Mouse (Mus musculus) heart, postnatal 25 days (tissue): ENCODE data around the gene Gm20388. TPM values are rescaled to one million over a fixed set of nuclear protein-coding genes. Genes with fewer than 3 reads are reported as not detected.

Experiments
- DNase-seq: peaks from one replicate; pipeline ENCODE4 v3.0.0; 2022; ENCODE audit warnings: low spot score
- intact Hi-C: fragments of 180-260 bp; cut with DNase I; formaldehyde crosslinking; loops from one replicate; pipeline ENCODE4 v1.15.1; 2025
- total RNA-seq, 2 experiments: library from RNA; stranded (reverse); gene quantifications; 2 replicates each; pipeline ENCODE4 v1.2.3; 2021

The Gm20388 gene
- total RNA-seq, 2 experiments from 2014 or later = 2.7 TPM; not detected in 1

GRCm38 (mm10) chr8:124317821-124318220 is 4407.2 kb downstream of the Gm20388 start:
- DNase-seq = no peak
- intact Hi-C loops = no loop called here

DNA sequence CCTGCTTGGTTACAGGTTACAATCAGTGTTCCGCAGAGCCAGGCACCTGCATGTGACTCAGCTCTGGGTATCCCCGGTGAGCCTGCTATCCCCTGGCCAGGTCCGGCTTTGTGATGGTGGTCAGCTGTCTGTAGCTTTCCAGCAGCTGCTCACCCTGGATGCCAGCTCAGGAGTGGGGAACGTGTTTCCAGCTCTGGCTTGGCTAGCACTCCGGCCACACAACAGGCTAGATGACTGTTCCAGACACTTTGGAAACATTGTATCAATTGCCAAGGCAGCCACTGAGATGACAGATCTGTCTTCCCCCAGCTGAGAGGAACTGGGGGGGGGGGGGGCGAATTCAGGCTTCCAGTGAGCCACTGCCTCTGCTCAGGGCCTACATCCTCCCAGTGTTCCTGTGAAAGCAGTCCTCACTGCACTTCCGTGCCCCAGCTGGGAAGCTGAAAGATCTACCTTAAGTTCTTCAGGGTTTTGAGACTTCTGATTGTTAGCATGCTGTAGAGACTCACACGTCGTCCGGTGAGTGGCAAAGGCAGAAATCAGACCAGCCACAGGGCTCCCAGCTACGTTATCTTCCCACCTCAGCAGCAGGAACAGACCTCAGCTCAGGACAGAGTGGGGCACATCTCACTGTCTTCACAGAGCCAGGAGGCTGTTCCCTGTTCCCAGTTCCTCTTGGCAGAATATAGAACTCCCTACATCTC is 4408.1 kb downstream of the Gm20388 start:
- intact Hi-C loops = no loop called here
- peak; percentile 61 for DNase-seq

- intact Hi-C loops = no loop called here
- no peak for DNase-seq
Observed at GRCm38 (mm10) chr8:124319316-124319652, 4408.6 kb downstream of the Gm20388 start.

- intact Hi-C loops = no loop called here
- no peak for DNase-seq
Observed at GRCm38 (mm10) chr8:124321227-124321840, 4410.7 kb downstream of the Gm20388 start.

GRCm38 (mm10) chr8:124323356-124323755 is 4412.7 kb downstream of the Gm20388 start:
- intact Hi-C loops = no loop called here
- DNase-seq = no peak

GRCm38 (mm10) chr8:124328259-124328658 is 4417.6 kb downstream of the Gm20388 start:
- intact Hi-C loops = no loop called here
- DNase-seq = no peak

DNA sequence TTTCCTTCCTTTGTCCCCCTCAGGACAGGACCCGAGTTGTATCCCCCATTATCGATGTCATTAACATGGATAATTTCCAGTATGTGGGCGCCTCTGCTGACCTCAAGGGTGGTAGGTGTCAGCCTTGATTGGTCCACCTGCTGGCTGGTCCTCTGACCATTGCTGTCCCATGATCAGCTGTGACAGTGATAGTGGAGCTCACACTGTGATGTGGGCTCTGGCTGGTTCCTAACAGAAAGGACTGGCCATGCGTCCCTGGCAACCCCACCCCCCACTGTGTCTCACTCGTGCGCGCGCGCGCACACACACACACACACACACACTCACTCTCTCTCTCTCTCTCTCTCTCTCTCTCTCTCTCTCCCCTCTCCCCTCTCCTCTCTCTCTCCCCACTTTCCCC is 4419.0 kb downstream of the Gm20388 start:
- no peak for DNase-seq
- intact Hi-C loops = no loop called here

GRCm38 (mm10) chr8:124330433-124330832 is 4419.8 kb downstream of the Gm20388 start:
- intact Hi-C loops = no loop called here
- no peak for DNase-seq

DNA sequence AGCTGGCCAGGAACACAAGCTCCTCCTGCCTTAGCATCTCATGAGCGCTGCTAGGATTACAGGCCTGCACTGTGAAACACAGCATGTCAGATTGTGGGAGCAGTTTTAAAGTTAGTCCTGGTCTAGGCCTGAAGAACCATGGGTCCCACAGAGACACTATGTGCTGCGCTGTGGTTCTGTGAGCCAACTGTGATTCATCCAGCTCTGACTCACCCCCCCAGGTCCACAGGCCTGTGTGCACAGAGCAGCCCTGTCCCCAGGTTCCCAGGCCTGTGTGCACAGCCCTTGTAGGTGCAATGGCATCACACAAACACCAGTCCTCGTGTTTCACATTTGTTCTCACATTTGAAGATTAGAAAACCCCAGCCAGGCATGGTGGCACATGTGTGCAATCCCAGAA is 4420.5 kb downstream of the Gm20388 start:
- intact Hi-C loops = no loop called here
- DNase-seq = no peak

- DNase-seq = no peak
- intact Hi-C loops = no loop called here
Observed at GRCm38 (mm10) chr8:124331706-124332105, 4421.1 kb downstream of the Gm20388 start.

- no peak for DNase-seq
- intact Hi-C loops = no loop called here
Observed at GRCm38 (mm10) chr8:124336302-124336701, 4425.7 kb downstream of the Gm20388 start.

GRCm38 (mm10) chr8:124339742-124340141 is 4429.1 kb downstream of the Gm20388 start:
- intact Hi-C loops = no loop called here

GRCm38 (mm10) chr8:124340360-124341068 is 4429.9 kb downstream of the Gm20388 start:
- intact Hi-C loops = no loop called here
- no peak for DNase-seq

More at GRCm38 (mm10) chr8:124339742-124340141, 4429.1 kb downstream of the Gm20388 start:
- no peak for DNase-seq

DNA sequence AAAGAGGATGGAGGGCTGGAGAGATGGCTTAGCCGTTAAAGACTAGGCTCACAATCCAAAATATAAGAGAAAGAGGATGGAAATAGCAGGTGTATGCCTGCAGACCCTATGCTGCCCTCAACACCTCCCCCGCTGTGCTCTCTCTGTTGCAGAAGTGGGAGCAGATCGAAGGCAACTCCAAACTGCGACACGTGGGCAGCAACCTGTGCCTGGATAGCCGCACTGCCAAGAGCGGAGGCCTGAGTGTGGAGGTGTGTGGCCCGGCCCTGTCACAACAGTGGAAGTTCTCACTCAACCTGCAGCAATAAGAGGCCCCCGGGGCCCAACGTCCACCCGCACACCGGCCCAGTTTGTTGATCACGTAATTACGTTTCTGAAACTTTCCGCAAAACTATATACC is 4432.5 kb downstream of the Gm20388 start:
- intact Hi-C loops = loop anchor here (2.0 kb wide), 1 partner anchor 116 kb away; no protein-coding TSS in a partner anchor
- DNase-seq = no peak

DNA sequence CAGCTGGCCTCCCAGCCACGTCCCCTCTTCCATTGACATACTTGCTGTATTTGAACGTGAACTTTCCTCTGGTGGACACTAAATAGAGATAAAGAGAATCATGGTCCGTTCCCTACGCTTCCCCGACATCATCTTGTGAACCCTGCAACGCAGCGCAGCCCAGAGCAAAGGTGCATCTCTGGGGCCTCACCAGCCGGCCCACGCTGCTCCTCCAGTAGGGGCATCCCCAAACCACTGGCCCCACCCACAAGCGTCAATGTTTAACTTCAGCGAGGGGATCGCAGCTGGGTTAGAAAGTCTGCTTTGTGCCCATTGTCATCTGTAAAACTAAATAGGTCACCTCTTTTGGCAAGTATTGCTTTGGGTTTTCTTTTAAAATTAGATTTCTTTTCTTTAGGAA is 4433.4 kb downstream of the Gm20388 start:
- DNase-seq = no peak
- intact Hi-C loops = loop anchor here (2.0 kb wide), 1 partner anchor 117 kb away; no protein-coding TSS in a partner anchor

- no peak for DNase-seq
- intact Hi-C loops = loop anchor here (5.0 kb wide), 3 partner anchors 53 to 423 kb away; no protein-coding TSS in a partner anchor
Observed at GRCm38 (mm10) chr8:124345098-124345497, 4434.5 kb downstream of the Gm20388 start.

- no peak for DNase-seq
- intact Hi-C loops = loop anchor here (2.0 to 5.0 kb wide), 4 partner anchors 55 to 425 kb away; no protein-coding TSS in a partner anchor
Observed at GRCm38 (mm10) chr8:124346852-124347523, 4436.3 kb downstream of the Gm20388 start.

GRCm38 (mm10) chr8:124348087-124348486 is 4437.4 kb downstream of the Gm20388 start:
- no peak for DNase-seq
- intact Hi-C loops = loop anchor here (5.0 kb wide), 3 partner anchors 56 to 426 kb away; no protein-coding TSS in a partner anchor

GRCm38 (mm10) chr8:124349663-124350062 is 4439.0 kb downstream of the Gm20388 start:
- peak; percentile 39 for DNase-seq
- intact Hi-C loops = loop anchor here (1.0 to 5.0 kb wide), 5 partner anchors 57 to 557 kb away; no protein-coding TSS in a partner anchor

DNA sequence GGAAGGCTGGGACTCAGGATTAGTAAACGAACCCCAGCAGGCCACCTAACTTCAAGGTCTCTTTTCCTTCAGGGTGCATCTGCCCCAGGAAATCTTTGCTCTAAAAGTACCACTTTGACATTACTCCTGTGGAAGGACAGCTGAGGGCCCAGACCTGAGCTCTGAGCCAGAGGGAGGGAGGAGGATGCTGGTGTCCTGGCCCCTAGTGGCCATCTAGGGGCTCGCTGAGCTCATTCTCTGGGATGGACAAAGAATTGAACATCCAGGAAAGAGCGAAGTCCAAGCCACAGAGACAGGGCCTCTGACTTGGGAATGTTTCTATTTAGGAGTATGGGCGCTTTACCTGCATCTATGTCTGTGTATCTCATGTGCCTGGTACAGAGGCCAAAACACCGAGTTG is 4441.0 kb downstream of the Gm20388 start:
- DNase-seq = no peak
- intact Hi-C loops = loop anchor here (5.0 kb wide), 1 partner anchor 559 kb away; no protein-coding TSS in a partner anchor
